Mouse (Mus musculus): ENCODE data around the gene Rasal2. TPM values are rescaled to one million over a fixed set of nuclear protein-coding genes. Genes with fewer than 3 reads are reported as not detected.

The Rasal2 gene
- polyA plus RNA-seq, 1 experiment from 2014 or later: 9.5 TPM

- H3K9ac ChIP-seq: no peak within 1 kb of the TSS
These were observed 303.8 kb downstream of the Rasal2 start, which contains the start of gene Tex35 for GRCm38 (mm10) chr1:157108580-157108979. TSS of gene Tex35 (minus strand) at chr1:157108680.

GRCm38 (mm10) chr1:157101122-157101865, 311.1 kb downstream of the Rasal2 start:
- peaks cover 9% of the 10 kb centered on the region for H3K4me1 ChIP-seq
- H3K4me3 ChIP-seq: peak overlapping the region; percentile 22
- peak overlapping the region; percentile 54 for H3K4me2 ChIP-seq
- H3K27ac ChIP-seq: no peak overlapping the region
- WGBS: 13% methylated on average over 19 of the region's 19 CpGs
- peak overlapping the region; percentile 13; the same call in 1 of the 2 replicates for H3K9ac ChIP-seq
- no peaks in the 10 kb centered on the region for H3K9me3 ChIP-seq
- H3K36me3 ChIP-seq: no peaks in the 10 kb centered on the region
- H3K27me3 ChIP-seq: no peaks in the 10 kb centered on the region
- peak; percentile 84; the same call in 1 of the 2 replicates for ATAC-seq (ENCODE audit: borderline replicate concordance, extremely low read depth, low FRiP score, low TSS enrichment)

More at GRCm38 (mm10) chr1:157108580-157108979, 303.8 kb downstream of the Rasal2 start, which contains the start of gene Tex35:
- H3K4me2 ChIP-seq: no peak within 1 kb of the TSS
- H3K4me1 ChIP-seq: no peaks in the 10 kb centered on the region
- H3K36me3 ChIP-seq: no peaks in the 10 kb centered on the region
- WGBS: 70% methylated on average over 4 of the region's 4 CpGs
- H3K4me3 ChIP-seq: no peak within 1 kb of the TSS
- no peaks in the 10 kb centered on the region for H3K27me3 ChIP-seq
- H3K27ac ChIP-seq: no peak within 1 kb of the TSS
- no peaks in the 10 kb centered on the region for H3K9me3 ChIP-seq
- ATAC-seq (ENCODE audit: borderline replicate concordance, extremely low read depth, low FRiP score, low TSS enrichment): no peak

- ATAC-seq (ENCODE audit: borderline replicate concordance, extremely low read depth, low FRiP score, low TSS enrichment): no peak
- Histone ChIP-seq H3K27me3 (no peaks in the 10 kb centered on the region), H3K4me1 (no peaks in the 10 kb centered on the region), H3K4me3 (no peak overlapping the region), H3K36me3 (no peaks in the 10 kb centered on the region), H3K9ac (no peak overlapping the region), H3K27ac (no peak overlapping the region), H3K9me3 (no peaks in the 10 kb centered on the region), H3K4me2 (no peak overlapping the region)
- 87% methylated on average over 4 of the region's 4 CpGs for WGBS
These were observed 316.9 kb downstream of the Rasal2 start for GRCm38 (mm10) chr1:157095534-157095933.

GRCm38 (mm10) chr1:157092622-157093021, 319.8 kb downstream of the Rasal2 start:
- no peak for ATAC-seq (ENCODE audit: borderline replicate concordance, extremely low read depth, low FRiP score, low TSS enrichment)
- Histone ChIP-seq H3K36me3 (no peaks in the 10 kb centered on the region), H3K4me1 (no peaks in the 10 kb centered on the region), H3K4me3 (no peak overlapping the region), H3K9ac (no peak overlapping the region), H3K27ac (no peak overlapping the region), H3K9me3 (no peaks in the 10 kb centered on the region), H3K4me2 (no peak overlapping the region), H3K27me3 (no peaks in the 10 kb centered on the region)
- 70% methylated on average over 1 of the region's 1 CpGs for WGBS

GRCm38 (mm10) chr1:157092140-157092539, 320.3 kb downstream of the Rasal2 start:
- no peak for ATAC-seq (ENCODE audit: borderline replicate concordance, extremely low read depth, low FRiP score, low TSS enrichment)
- Histone ChIP-seq H3K4me2 (no peak overlapping the region), H3K4me1 (no peaks in the 10 kb centered on the region), H3K9me3 (no peaks in the 10 kb centered on the region), H3K36me3 (no peaks in the 10 kb centered on the region), H3K27me3 (no peaks in the 10 kb centered on the region), H3K9ac (no peak overlapping the region), H3K4me3 (no peak overlapping the region), H3K27ac (no peak overlapping the region)
- 63% methylated on average over 4 of the region's 4 CpGs for WGBS

GRCm38 (mm10) chr1:157090835-157091234, 321.6 kb downstream of the Rasal2 start:
- Histone ChIP-seq H3K9me3 (no peaks in the 10 kb centered on the region), H3K4me1 (no peaks in the 10 kb centered on the region), H3K36me3 (no peaks in the 10 kb centered on the region), H3K27ac (no peak overlapping the region), H3K4me2 (no peak overlapping the region), H3K9ac (no peak overlapping the region), H3K4me3 (no peak overlapping the region), H3K27me3 (no peaks in the 10 kb centered on the region)
- 58% methylated on average over 3 of the region's 3 CpGs for WGBS
- no peak for ATAC-seq (ENCODE audit: borderline replicate concordance, extremely low read depth, low FRiP score, low TSS enrichment)

- H3K4me1 ChIP-seq: no peaks in the 10 kb centered on the region
- no peak overlapping the region for H3K27ac ChIP-seq
- ATAC-seq (ENCODE audit: borderline replicate concordance, extremely low read depth, low FRiP score, low TSS enrichment): peak; percentile 43; the same call in 1 of the 2 replicates
- peak overlapping the region; percentile 47 for H3K4me3 ChIP-seq
- H3K27me3 ChIP-seq: no peaks in the 10 kb centered on the region
- peak overlapping the region; percentile 77 for H3K4me2 ChIP-seq
- WGBS: 9% methylated on average over 25 of the region's 25 CpGs
- no peaks in the 10 kb centered on the region for H3K36me3 ChIP-seq
- peak overlapping the region; percentile 39 for H3K9ac ChIP-seq
- no peaks in the 10 kb centered on the region for H3K9me3 ChIP-seq
These were observed 326.0 kb downstream of the Rasal2 start for GRCm38 (mm10) chr1:157086097-157086994.

Other genes starting within 250 kb of the Rasal2 start
- 11.4 and 13.4 TPM in 2 replicates for gene Cryzl2, start 46.0 kb upstream of the Rasal2 start, polyA plus RNA-seq (2015; fragmentation: Nextera tagmentation; extraction: Ambion mirVana)
- 2.1 and 2.4 TPM in 2 replicates for gene Sec16b, start 94.1 kb upstream of the Rasal2 start, polyA plus RNA-seq (2015; fragmentation: Nextera tagmentation; extraction: Ambion mirVana)